Mouse (Mus musculus) bone marrow, adult 2 months (tissue): ENCODE measurements around the gene Map4. TPM values are rescaled to one million over a fixed set of nuclear protein-coding genes. Genes with fewer than 3 reads are reported as not detected.
"Not testable (repeated sequence)": the region's sequence is repeated elsewhere in the genome, so short reads cannot be mapped to it uniquely, and the experiment has no call there.

Experiments
- H3K27ac ChIP-seq: fragments of 200-500 bp; 2 replicates; pipeline ENCODE4 v1.5.1; 2012; ENCODE audit warnings: low read depth, mild to moderate bottlenecking, control low read depth, inconsistent platforms, low read length; ENCODE audit not compliant: control insufficient read depth, poor library complexity, insufficient read depth
- H3K4me1 ChIP-seq: fragments of 200-500 bp; 2 replicates; pipeline ENCODE4 v1.6.1; 2011; ENCODE audit warnings: low read length; ENCODE audit not compliant: control insufficient read depth, insufficient read depth
- H3K4me3 ChIP-seq: fragments of 200-500 bp; replicated peaks from 2 replicates; pipeline ENCODE3; 2011; ENCODE audit warnings: mild to moderate bottlenecking, low read depth, low read length, control low read depth; ENCODE audit not compliant: control insufficient read depth
- CTCF ChIP-seq: fragments of 200-500 bp; IDR thresholded peaks from 2 replicates; pipeline ENCODE4 v1.5.1; 2011; ENCODE audit warnings: low read length, control low read depth; ENCODE audit not compliant: control insufficient read depth, insufficient read depth
- POLR2A ChIP-seq: fragments of 200-500 bp; IDR thresholded peaks from 2 replicates; pipeline ENCODE4 v1.6.1; 2011; ENCODE audit warnings: low read depth, mild to moderate bottlenecking, control low read depth, low read length, borderline replicate concordance; ENCODE audit not compliant: control insufficient read depth
- WGBS: fragments of 180-500 bp; shearing (Covaris S2); methylation state at CpG from one replicate; pipeline ENCODE4 v1.1.7; 2018; 5-methylcytosine and 5-hydroxymethylcytosine counted together
- polyA plus RNA-seq: library from polyadenylated mRNA; stranded (reverse); fragments of >200 nt; gene quantifications from 2 replicates; pipeline ENCODE4 v1.2.4, GENCODE M21; 2011; ENCODE audit warnings: low replicate concordance; ENCODE audit not compliant: missing spikeins, insufficient read depth, insufficient read length

The Map4 gene
- polyA plus RNA-seq, 1 experiment = 33.6 TPM

DNA sequence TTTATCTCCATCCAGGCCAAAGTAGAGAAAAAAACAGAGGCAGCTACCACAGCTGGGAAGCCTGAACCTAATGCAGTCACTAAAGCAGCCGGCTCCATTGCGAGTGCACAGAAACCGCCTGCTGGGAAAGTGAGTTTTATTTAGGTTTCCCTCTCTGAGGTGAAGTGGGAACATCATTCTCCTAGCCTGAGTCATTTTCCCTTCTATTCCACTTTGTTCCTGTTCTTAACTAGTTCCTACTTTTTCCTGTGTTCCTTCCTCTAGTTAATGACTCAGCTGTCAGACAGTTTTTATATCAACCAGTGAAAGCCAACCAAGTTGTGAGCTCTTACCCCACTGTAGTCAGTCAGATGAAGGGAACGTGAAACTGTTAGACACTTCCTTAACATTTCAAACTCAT is 139.8 kb downstream of the Map4 start:
- whole genome bisulfite sequencing = 63% methylated on average over 4 of the region's 4 CpGs
- Histone ChIP-seq H3K27ac (no peak overlapping the region), H3K4me3 (no peak overlapping the region), H3K4me1 (no peaks in the 10 kb centered on the region)
- TF ChIP-seq POLR2A (no peak), CTCF (no peak)

DNA sequence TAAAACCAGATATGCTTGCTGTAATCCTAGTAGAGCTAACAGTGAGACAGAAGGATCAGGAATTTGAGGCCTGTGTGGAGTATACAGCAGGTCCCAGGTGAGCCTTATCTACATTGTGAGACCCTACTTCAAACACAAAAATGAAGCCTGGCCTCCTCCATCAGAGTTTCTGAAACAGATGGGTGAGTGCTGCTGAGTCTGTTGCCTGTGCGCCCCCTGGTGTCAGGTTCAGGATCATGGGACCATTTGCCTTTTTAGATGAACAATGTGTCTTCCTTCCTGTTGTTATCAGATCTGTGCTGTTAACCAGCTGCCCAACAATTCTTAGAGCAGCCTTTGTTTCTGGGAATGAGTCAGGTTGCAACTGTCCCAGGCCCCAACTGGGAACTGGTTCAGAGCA is 140.6 kb downstream of the Map4 start:
- Histone ChIP-seq H3K27ac (no peak overlapping the region), H3K4me1 (no peaks in the 10 kb centered on the region), H3K4me3 (no peak overlapping the region)
- 21% methylated on average over 1 of the region's 1 CpGs for WGBS
- TF ChIP-seq CTCF (peak; percentile 81), POLR2A (no peak)

DNA sequence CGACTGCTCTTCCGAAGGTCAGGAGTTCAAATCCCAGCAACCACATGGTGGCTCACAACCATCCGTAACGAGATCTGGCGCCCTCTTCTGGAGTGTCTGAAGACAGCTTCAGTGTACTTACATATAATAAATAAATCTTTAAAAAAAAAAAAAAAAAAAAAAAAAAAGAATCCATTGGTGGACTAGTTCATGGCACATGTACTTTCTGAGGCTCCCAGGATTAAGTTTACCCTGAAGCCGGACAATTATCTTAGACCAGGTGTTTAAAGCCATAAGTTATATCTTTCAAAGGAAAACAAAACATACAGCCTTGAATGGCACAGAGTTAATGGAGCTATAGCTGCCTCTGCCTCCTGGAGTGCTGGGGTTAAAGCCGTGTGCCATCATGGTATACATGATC is 145.2 kb downstream of the Map4 start:
- not testable (repeated sequence) for H3K4me3 ChIP-seq, H3K4me1 ChIP-seq, H3K27ac ChIP-seq
- WGBS = 74% methylated on average over 6 of the region's 7 CpGs

DNA sequence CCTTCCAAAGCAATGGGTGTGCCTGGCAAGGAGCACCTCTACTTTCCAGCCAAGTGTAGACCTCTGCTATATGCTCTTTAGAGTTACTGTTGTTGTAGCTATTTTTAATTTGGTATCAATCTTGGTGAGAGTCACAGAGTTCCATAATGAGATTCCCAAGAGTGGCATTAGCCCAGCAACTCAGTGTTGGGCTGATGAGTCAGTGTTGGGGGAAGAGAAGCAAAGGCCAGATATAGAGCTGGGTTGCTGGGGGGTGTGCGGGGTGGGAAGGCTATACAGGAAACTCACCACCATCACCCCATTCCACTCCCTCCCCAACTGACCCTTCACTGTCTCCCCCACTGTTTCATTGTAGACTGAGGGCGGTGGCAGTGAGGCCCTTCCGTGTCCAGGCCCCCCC is 149.8 kb downstream of the Map4 start:
- Histone ChIP-seq H3K4me3 (no peak overlapping the region), H3K27ac (no peak overlapping the region), H3K4me1 (peaks cover 1% of the 10 kb centered on the region; the same call in 1 of the 2 replicates)
- TF ChIP-seq CTCF (no peak), POLR2A (no peak)
- WGBS = 84% methylated on average over 3 of the region's 3 CpGs

DNA sequence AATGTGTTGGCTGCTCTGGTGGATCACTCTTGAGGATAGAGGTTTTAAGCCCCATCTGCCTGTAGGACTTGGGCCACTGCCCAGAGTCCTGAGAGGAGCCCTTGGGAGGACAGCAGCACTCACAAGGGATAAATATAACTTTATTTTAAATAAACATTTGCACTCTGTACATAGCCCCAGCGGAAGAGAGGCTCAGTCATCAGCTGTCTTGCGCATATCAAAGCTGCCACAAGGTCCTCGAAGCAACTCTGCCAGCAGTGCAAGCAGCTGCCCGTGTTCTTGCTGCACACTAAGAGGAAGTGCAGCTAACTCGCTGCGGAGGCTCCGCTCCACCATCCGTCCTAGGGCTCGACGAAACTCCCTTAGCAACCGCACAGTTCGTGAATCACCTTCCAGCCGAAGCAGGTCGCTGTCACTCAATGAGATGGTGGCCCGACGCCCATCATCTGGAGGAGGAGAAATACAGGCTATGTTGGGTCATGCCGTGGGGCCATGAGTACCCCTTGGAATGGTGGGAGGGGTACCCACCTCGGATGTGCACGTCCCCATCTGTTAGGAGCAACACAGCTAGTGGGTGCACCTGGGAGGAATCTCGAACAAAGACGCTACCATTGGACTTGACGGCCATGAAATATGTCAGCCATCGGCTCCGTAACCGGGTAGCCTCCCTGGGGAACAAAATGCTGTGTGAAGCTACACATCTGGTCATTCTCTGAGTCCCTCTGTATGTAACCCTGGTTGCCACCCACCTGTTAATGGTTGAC is 153.1 kb downstream of the Map4 start:
- Histone ChIP-seq H3K4me3 (no peak overlapping the region), H3K4me1 (peaks cover 1% of the 10 kb centered on the region; the same call in 1 of the 2 replicates), H3K27ac (no peak overlapping the region)
- 91% methylated on average over 25 of the region's 25 CpGs for WGBS
- TF ChIP-seq POLR2A (no peak), CTCF (no peak)

DNA sequence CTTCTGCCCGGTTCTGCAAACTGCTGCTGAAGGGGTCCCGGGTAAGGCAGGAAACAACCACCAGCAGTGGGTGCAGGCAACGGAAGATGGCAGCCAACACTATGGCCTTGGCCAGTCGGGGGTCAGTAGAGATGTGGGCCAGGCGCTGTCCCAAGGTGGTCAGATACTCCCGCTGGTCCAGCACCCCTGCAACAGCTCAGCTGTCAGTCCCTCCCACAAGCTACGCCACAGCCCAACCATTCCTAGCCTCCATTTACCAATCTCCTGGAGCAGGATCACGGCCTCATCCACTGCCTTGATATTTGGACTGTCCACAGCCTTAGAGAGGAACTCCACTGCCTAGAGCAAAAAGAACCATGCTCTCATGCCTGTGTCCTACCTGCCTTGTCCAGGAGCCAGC is 154.4 kb downstream of the Map4 start:
- 87% methylated on average over 8 of the region's 8 CpGs for WGBS
- no peak for TF ChIP-seq POLR2A
- no peak for TF ChIP-seq CTCF
- no peak overlapping the region for H3K27ac ChIP-seq
- H3K4me1 ChIP-seq = peaks cover 1% of the 10 kb centered on the region; the same call in 1 of the 2 replicates
- no peak overlapping the region for H3K4me3 ChIP-seq

DNA sequence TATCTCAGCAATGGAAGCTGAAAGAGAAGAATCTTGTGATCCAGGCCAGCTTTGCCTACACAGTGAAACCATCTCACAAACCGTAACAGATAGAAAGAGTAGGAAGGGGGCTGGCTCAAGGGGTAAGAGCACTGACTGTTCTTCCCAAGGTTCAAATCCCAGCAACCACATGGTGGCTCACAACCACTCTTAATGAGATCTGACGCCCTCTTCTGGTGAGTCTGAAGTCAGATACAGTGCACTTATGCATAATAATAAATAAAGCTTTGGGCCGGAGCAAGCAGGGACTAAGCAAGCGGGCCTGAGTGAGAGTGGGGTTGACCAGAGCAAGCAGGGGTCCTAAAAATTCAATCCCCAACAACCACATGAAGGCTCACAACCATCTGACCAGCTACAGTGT is 162.0 kb downstream of the Map4 start:
- TF ChIP-seq CTCF (no peak), POLR2A (no peak)
- Histone ChIP-seq H3K4me1 (no peaks in the 10 kb centered on the region), H3K4me3 (no peak overlapping the region), H3K27ac (no peak overlapping the region)
- 70% methylated on average over 4 of the region's 4 CpGs for WGBS

DNA sequence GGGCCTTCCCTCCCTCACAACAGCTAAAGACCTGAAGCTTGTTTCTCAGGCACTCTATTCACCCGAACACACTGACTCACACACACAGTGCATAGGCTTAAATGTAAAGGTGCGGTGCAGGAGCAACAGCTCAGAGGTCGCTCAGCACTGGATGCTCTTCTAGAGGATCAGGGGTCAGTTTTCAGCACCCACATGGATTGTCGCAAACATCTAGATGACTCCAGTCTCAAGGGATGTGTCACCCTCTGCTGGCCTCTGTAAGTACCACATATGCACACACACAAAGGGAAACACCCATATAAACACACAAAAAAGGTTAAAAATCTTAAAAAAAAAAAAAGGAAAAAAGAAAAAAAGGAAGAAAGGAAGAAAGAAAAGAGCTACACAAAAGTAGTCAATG is 163.5 kb downstream of the Map4 start:
- Histone ChIP-seq H3K4me3 (no peak overlapping the region), H3K27ac (no peak overlapping the region), H3K4me1 (no peaks in the 10 kb centered on the region)
- no peak for TF ChIP-seq CTCF
- no peak for TF ChIP-seq POLR2A
- WGBS = 87% methylated on average over 4 of the region's 4 CpGs

DNA sequence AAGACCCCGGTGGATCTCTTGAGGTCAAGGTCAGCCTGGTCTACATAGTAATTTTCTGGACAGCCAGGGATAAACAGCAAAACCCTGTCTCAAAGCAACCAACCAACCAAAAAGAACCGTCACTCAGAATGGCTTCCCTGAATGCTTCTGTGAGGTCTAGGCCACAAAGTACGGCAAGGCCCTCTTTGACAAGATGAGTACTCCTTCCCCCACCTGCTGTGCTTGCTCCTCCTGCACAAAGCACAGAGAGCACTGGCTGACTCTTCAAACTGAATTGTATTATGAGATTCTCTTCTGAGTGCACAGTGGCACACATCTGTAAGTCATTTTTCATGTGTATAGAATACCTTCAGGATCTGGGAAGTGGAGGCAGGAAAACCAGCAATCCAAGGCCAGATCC is 166.5 kb downstream of the Map4 start:
- 87% methylated on average over 3 of the region's 3 CpGs for WGBS
- Histone ChIP-seq H3K4me3 (no peak overlapping the region), H3K27ac (no peak overlapping the region), H3K4me1 (no peaks in the 10 kb centered on the region; the same call in 1 of the 2 replicates)
- TF ChIP-seq POLR2A (no peak), CTCF (no peak)
